Mouse (Mus musculus) embryonic fibroblast, embryonic 13.5 days (primary cell): ENCODE measurements around the gene Cand2. TPM values are rescaled to one million over a fixed set of nuclear protein-coding genes. Genes with fewer than 3 reads are reported as not detected.
A peak's percentile ranks its signal among the peaks of the same experiment; 100 is the strongest.

ENCODE experiments used
- H3K27ac ChIP-seq: 2 replicates; pipeline ENCODE4 v1.5.1; 2012; ENCODE audit warnings: low read length, control low read depth, inconsistent platforms; ENCODE audit not compliant: insufficient read depth
- H3K4me1 ChIP-seq: 2 replicates; pipeline ENCODE4 v1.6.1; 2011; ENCODE audit warnings: low read length; ENCODE audit not compliant: control insufficient read depth, insufficient read depth
- H3K4me3 ChIP-seq: 2 replicates; pipeline ENCODE4 v1.5.1; 2011; ENCODE audit warnings: mild to moderate bottlenecking, control low read depth, low read length; ENCODE audit not compliant: insufficient read depth
- CTCF ChIP-seq: IDR thresholded peaks from 2 replicates; pipeline ENCODE4 v1.5.1; 2011; ENCODE audit warnings: mild to moderate bottlenecking, control low read depth, low read length, moderate library complexity, borderline replicate concordance; ENCODE audit not compliant: insufficient read depth
- POLR2A ChIP-seq: IDR thresholded peaks from 2 replicates; pipeline ENCODE4 v1.6.1; 2011; ENCODE audit warnings: low read depth, mild to moderate bottlenecking, control low read depth, low read length, moderate library complexity
- polyA plus RNA-seq: library from polyadenylated mRNA; stranded (reverse); fragments of >200 nt; gene quantifications from 2 replicates; pipeline ENCODE4 v1.2.4, GENCODE M21; 2011; ENCODE audit warnings: low read depth; ENCODE audit not compliant: missing spikeins, insufficient read length

Gene Cand2
- 12.0 and 12.3 TPM in 2 replicates for polyA plus RNA-seq

DNA sequence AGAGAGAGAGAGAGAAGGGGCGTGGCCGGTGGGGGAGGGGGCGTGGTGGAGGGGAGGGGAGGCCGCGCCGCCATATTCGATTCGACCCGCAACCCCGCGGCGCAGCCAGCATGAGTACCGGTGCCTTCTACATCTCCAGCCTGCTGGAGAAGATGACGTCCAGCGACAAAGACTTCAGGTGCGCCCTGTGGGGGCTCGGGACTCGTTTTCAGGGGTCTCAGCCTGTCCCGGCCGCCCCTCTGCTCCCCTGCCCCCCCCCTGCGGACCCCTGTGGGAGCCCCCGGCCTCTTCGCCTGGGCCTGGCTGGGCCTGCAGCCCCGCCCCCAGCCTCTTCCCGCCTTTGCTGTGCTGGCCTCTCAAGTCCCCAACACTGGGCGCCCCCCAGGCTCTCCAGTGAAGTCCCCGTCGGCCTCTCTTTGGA lies at the start of gene Cand2:
Cand2 (plus strand) TSS at position 38 of the 421 bp plus-strand sequence.
- H3K4me3 ChIP-seq = peak within 1 kb of the TSS; percentile 90
- H3K4me1 ChIP-seq = peaks cover 8% of the 10 kb centered on the region; the same call in 1 of the 2 replicates
- no peak within 1 kb of the TSS for H3K27ac ChIP-seq
- TF ChIP-seq CTCF = no peak
- peak; percentile 49 for TF ChIP-seq POLR2A

DNA sequence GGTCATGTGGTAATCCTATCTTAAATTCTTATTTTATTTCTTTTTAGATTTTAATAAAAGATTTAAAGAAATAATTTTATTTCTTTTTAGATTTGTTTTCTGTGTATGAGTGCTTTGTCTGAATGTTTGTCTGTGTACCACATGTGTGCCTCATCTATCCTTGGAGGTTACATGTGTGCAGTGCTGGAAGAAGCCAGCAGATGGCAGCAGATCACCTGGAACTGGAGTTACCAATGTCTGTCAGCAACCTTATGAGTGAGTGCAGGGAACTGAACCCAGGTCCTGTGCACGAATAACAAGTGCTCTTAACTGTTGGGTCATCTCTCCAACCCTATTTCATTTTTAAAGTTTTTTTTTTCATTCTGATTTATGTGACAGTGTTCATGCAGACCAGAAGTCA lies 47.2 kb upstream of the Cand2 start:
- Histone ChIP-seq H3K27ac (no peak overlapping the region), H3K4me1 (no peaks in the 10 kb centered on the region; the same call in 1 of the 2 replicates), H3K4me3 (no peak overlapping the region)
- TF ChIP-seq POLR2A (no peak), CTCF (peak; percentile 77; the same call in 1 of the 2 replicates)

DNA sequence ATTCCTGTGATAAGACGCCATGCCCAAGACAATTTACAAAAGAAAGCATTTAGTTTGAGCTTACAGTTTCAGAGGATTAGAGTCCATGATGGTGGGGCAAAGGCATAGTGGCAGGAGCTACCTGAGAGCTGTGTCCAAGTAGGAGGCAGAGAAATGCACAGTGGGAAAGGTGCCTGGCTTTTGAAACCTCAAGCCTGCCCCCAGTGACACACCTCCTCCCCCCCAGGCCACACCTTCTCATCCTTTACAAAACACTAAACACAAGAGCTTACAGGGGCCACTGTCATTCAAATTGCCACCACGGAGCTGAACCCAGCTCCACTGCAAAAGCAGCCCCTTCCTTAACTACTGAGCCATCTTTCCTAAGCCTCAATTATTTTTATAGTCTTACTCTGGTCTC lies 46.8 kb upstream of the Cand2 start:
- no peaks in the 10 kb centered on the region for H3K4me1 ChIP-seq
- no peak for TF ChIP-seq POLR2A
- no peak for TF ChIP-seq CTCF
- no peak overlapping the region for H3K4me3 ChIP-seq
- H3K27ac ChIP-seq = no peak overlapping the region

DNA sequence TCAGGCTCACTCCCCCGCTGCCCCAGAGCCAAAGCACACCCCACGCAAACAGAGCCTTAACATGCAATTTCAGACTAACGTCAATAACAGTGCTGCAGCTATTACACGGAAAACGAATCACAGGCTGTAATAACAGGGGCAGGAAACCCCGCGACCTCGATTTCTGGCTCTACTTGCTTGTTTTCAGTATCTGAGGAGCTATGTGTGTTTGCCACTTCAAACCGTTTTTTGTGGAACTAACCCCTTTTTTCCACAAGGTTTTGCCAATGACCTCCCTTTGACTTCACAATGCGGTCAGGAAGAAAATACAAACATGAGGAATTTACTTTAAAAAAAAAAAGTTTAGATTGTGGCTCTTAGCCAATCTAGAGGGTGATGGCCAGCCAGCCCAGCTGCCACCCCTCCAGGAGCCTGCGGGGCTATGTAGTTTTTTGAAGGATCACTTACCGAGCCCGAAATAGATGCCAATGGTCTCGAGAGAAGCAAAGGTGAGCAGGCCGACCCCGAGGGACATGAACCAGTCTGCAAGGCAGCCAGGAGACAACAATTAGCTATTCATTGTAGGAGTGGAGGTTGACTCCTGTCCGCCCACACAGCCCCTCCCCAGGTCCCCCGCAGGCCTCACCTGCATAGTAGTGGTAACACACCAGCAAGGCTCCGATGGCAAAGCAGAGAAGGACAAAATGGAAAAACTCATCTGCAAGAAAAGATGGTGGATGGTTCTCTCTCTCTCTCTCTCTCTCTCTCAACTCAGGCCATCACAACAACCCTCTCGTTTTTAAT lies 43.6 kb upstream of the Cand2 start:
- no peak for TF ChIP-seq POLR2A
- Histone ChIP-seq H3K4me3 (no peak overlapping the region), H3K4me1 (no peaks in the 10 kb centered on the region), H3K27ac (no peak overlapping the region)

DNA sequence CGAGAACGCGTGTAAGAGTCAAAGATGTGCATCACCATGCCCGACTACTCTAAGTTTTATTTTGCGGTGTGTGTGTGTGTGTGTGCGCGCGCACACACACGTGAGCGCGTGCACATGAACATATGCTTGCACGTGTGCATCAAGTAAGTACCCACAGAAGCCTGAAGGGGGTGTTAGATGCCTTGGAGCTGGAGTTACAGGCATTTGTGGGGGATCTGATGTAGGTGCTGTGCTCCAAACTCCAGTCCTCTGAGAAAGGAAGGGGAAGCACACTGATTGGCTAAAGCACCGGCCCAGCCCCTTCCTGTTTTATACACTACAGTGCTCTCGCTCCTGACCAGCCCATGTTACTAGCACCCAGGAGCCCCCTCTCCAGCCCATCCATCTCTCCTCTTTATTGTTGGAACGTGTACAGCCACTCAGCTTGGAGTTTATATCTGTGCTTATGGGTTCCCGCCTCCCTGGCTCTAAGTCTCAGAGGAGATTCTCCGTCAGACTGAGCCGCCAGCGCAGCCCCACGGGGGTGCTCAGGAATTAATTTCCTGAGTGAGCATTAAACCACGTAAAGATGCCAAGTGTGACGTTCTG lies 41.9 kb upstream of the Cand2 start:
- TF ChIP-seq POLR2A = no peak
- TF ChIP-seq CTCF = no peak
- Histone ChIP-seq H3K4me1 (no peaks in the 10 kb centered on the region), H3K4me3 (no peak overlapping the region), H3K27ac (no peak overlapping the region)

DNA sequence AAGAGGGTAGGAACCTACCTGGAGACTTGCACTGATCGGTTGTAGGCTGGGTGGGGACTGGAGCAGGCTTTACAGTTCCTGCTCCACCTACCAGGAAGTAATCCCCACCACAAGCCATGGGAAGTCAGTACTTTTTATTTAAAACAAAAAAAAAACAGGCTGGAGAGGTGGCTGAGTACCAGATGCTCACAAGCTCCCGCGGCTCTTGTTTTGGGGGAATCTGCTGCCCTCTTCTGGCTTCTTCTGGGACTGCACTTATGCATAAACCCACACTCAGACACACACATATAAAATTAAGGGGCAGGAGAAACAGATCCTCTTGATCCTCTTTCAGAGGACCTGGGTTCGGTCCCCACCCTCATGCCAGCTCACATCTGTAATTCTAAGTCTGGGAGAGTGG lies 39.4 kb upstream of the Cand2 start:
- Histone ChIP-seq H3K4me3 (no peak overlapping the region), H3K4me1 (no peaks in the 10 kb centered on the region), H3K27ac (no peak overlapping the region)
- TF ChIP-seq CTCF (no peak), POLR2A (no peak)

DNA sequence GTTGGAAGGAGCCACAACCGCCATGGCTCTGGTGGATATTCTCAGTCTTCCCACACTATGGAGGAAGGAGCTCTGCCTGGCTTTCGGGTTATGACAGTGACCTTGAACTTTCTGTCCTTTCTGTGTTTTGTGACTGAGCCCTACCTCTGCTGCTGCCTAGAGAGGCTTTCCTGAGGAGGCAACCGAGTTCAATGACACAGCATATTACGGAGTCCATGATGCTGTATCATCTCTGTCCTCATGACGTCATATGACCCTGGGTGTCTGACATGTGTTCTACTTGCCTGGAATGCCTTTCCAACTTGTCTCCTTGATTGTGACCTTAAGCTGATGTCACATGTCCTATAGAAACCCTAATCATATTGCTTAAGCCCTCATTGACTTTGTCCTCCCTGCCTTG lies 35.3 kb upstream of the Cand2 start:
- Histone ChIP-seq H3K4me1 (no peaks in the 10 kb centered on the region), H3K27ac (no peak overlapping the region), H3K4me3 (no peak overlapping the region)
- TF ChIP-seq CTCF (no peak), POLR2A (no peak)

DNA sequence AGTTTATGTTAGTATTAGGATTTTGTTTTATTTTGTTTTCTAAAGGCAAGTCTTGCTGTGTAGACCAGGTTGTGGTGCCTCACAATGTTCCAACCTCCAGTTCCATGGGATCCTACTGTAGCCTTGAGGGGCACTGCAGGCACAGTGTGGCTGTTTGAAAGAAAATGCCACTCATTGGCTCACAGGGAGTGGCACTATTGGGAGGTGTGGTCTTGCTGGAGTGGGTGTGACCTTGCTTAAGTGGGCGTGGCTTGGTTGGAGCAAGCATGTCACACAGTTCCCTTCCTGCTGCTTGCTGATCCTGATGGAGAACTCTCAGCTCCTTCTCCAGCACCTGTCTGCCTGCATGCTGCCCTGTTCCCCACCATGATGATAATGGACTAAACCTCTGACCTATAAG lies 30.8 kb upstream of the Cand2 start:
- Histone ChIP-seq H3K4me3 (no peak overlapping the region), H3K4me1 (no peaks in the 10 kb centered on the region), H3K27ac (no peak overlapping the region)
- no peak for TF ChIP-seq POLR2A
- no peak for TF ChIP-seq CTCF

DNA sequence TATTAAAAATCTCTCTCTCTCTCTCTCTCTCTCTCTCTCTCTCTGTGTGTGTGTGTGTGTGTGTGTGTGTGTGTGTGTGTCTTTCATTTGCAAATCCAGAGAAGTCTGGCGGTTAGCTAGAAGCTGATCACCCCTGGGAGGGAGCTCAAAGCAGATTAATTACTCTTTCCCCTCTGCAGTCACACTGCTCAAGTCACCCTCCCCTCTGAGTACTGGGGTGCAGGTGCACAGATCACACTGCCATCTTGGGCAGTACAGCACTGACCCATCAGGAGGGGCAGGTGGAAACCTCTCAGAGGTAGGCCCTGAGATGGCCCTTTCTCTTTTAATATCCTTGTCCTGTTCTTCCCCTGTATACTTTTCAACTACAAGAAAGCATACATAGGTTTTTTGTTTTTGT lies 28.0 kb upstream of the Cand2 start:
- TF ChIP-seq CTCF = no peak
- no peak for TF ChIP-seq POLR2A

DNA sequence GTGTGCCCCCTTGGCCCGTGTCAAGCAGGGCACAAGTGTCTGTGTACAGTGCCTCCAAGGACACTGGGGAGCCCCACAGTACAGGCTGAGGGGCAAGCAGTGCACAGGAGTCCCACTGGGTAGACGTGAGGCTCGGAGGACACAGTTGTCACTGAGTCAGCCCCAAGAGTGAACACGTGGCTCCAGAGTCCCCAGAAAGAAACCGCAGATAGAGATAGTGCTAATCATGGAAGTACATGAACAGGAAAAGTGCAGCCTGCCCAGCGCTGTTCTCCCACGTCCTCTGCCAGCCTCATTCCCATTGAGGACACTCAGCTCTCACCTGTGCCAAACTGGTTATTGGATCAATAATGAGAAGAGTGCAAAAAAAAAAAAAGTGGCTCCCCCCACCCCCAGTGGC lies 18.8 kb upstream of the Cand2 start:
- Histone ChIP-seq H3K4me3 (no peak overlapping the region), H3K4me1 (no peaks in the 10 kb centered on the region), H3K27ac (no peak overlapping the region)
- TF ChIP-seq POLR2A = no peak
- TF ChIP-seq CTCF = no peak

More for the DNA sequence above, 28.0 kb upstream of the Cand2 start:
- Histone ChIP-seq H3K4me1 (no peaks in the 10 kb centered on the region), H3K4me3 (no peak overlapping the region), H3K27ac (no peak overlapping the region)

DNA sequence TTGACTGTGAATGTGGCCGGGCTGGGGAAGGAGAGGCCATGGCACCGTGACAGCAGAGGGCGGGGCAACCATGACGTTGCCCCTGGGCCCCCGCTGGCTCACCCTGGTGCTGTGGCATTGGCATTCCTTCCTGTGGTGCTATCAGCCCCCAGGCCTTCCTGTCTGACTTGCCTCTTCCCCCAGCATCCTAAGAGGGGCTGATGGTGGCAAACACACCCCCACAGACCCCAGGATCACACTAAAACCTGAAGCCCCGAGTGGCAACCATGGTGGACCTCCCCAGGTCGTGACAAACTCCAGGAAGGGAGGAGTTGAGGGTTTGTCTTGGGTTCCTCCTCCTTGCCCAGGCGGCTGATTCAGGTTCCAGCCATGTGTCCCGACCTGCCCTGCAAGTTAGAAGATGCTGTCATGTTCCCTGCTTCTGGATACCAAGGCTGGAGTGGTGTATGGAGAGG lies 15.3 kb upstream of the Cand2 start:
- TF ChIP-seq CTCF = no peak
- TF ChIP-seq POLR2A = no peak
- peaks cover 8% of the 10 kb centered on the region for H3K4me1 ChIP-seq
- H3K4me3 ChIP-seq = no peak overlapping the region
- no peak overlapping the region for H3K27ac ChIP-seq
